Mouse (Mus musculus) mouse embryonic stem cell (cell line): ENCODE measurements around the gene Nxf1.

Experiments used
- in situ Hi-C, 2 experiments: fragments of 300-500 bp; cut with MboI; formaldehyde crosslinking; loops; 1 replicate in 1 of 2; 3 replicates in 1 of 2; pipeline ENCODE4 v1.14.3; 2019 to 2020; ENCODE audit warnings: low sequenced_read_pairs in 2 of 2, low pct_unique_long_range_greater_than_20kb in 1 of 2, mixed read lengths in 1 of 2; ENCODE audit not compliant: unreplicated experiment in 1 of 2

The Nxf1 gene

DNA sequence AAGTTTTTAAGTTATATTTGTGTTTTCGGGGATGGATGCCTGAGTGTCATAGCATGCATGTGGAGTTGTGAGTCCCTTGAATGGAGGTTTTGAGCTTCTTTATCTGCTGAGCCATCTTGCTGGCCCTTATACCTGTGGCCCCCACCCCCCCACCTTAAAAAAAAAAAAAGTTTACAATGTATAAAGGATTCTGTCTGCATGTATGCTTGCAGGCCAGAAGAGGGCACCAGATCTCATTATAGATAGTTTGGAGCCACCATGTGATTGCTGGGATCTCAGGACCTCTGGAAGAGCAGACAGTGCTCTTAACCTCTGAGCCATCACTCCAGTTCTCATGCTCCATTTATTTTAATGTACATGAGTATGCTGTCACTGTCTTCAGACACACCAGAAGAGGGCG is 9.5 kb upstream of the Nxf1 start:
- in situ Hi-C loops, result no loop called here

DNA sequence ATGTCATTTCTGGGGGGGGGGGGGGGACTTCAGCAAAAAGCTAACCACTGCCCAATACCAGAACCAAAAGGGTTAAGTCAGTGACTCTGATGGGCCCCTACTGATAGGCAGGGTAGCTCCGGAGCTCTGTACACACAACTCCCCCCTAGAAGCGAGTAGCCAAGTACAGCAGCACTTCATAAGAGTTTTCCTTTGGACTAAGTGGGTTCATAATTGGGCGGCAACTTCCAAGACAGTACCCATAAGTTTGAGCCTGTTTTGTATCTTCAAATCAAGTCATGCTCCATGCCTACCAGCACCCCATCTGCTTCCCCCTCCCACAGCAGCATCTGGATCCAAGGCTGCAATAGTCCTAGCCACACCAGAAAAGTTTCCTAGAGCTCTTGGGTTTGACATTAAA is 1.2 kb upstream of the Nxf1 start:
- in situ Hi-C loops, result no loop called here

DNA sequence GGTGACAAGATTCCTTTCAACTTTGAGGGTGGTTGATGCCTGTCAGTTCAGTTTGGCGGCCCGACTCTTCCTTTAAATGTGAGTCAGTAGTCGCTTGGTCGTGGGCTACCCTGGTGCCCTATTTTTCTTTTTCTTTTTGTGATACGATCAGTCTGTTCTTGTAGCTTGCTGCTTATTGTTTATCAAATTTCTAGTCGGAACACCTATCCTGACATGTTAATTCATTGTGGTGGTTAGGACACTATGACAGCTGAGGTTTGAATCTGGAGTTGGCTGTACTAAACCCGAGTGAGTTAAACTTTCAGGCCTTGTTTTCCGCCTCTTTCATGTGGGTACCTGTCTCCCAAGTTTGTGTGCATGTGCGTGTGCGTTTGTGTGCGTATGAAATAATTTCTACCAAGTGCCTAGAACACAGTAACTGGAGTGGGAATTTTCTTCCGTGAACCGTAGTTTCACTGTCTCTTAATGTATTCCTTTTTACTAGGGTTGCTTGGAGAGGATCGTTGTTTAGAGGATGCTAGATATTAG is 662 bp downstream of the Nxf1 start:
- in situ Hi-C loops, result no loop called here

DNA sequence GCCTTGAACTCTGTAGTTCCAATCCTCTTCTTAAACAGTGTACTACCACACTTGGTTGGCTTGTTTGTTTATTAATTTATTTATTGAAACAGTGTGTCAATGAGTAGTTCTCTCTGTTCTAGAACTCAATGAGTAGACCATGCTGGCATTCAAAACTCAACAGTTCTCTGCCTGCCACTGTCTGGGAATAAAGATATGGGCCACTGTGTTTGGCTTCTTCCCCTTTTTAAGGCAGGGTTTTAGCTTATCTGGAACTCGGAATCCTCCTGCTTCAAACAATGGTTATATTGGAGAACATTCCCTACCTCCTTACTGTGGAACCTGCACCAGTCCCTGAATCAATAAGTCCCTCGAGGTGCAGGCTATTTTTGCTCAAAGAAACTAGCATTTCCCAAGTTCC is 2.0 kb downstream of the Nxf1 start:
- in situ Hi-C loops, result no loop called here

DNA sequence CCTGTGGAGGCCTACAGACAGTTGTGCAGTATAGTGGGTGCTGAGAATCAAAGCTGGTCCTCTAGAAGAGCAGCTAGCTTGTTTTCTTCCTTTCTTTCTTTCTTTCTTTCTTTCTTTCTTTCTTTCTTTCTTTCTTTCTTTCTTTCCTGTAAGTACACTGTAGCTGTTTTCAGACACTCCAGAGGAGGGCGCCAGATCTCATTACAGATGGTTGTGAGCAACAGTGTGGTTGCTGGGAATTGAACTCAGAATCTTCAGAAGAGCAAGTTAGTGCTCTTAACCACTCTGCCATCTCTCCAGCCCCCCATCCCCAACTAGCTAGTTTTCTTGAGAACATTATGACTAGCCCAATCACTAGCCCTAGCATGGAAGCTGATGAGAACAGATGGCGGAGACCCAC is 3.9 kb downstream of the Nxf1 start:
- in situ Hi-C loops, result no loop called here

DNA sequence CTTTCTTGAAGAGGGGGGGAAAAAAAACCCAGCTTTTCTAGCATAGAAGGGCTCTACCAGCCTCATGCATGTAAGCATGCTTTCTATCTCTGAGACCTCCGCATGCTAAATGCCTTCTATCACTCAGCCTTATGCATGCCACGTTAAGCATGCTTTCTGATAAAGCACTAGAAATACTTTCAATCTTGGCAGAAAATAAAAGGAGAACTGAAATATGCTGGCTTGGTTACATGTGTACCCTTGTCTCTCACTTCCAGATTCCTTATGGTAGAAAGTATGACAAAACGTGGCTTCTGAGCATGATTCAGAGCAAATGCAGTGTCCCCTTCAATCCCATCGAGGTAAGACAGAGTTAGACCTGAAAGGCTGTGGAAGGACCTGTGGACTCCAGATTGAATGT is 6.4 kb downstream of the Nxf1 start:
- in situ Hi-C loops, result no loop called here

DNA sequence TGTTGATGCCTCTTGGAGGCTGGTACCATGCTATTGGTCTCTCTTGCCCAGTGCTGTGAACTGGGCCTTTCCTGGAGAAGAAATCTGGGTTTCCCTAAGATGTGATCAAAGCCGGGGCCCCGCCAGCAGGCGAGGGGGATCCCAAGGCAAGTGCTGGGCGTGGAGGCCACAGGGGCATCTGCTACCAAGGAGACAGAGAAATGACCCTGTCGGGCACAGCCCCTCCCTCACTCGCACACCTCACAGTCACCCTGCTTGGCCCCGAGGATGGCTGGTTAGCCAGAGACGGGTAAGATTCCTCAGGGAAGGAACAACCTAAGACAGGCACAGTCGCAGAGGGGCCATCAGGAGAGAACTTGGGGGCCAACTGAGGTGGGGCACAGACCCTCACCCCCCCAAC is 8.7 kb downstream of the Nxf1 start:
- in situ Hi-C loops, result no loop called here

DNA sequence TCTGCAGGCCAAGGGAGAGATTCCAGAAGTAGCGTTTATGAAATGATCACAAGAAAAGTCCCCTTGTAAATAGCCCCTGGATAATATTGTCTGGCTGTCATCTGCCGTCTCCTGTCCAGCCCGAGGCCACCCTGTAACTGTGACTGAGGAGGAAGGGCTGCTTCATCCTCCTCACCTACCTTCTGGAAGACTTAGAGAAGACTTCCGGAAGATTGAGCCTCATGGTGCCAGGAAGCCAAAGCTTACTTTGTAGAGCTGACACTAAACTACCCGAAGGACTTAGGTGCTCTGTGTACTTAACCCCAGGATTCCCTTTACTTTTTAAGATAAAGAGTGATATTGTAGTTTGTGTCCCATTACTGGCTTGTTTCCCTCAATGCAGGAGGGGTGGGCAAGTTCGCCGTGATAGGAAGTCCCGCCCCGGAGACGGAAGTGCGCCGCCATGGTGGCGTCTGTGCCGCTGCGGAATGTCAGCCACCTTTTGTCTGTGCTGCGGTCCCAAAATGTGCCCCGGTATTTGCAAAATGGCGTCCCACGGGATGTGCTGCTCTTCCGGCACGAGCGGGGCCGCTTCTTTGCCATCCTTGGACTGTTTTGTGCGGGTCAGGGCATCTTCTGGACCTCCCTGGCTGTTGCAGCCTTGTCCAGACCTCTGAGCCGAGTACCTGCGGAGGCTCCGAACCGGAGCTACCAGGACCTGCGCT is 13.8 kb downstream of the Nxf1 start, which contains the start of gene Tmem223:
Gene Tmem223, plus strand, starts transcription at position 430 of the 704 bp plus-strand sequence.
- in situ Hi-C loops, result no loop called here

DNA sequence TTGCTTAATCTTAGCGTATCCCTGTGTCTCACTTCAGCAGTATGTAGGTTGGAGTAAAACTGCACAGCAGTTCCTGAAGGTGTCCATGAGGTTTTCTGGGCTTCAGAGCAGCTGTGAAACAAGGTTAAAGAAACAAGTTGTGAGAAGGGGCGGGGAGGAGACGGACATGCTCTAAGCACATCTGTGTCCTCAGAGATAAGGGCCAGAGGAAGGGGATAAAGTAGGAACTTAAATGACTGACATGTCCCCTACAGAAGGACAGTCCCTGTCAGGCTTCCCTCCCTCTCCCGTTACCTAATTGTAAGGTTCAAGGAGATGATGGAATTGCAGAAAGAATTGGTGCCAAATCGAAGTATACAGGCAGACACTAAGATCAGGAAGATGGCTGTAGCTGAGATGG is 16.1 kb downstream of the Nxf1 start:
- in situ Hi-C loops, result no loop called here

DNA sequence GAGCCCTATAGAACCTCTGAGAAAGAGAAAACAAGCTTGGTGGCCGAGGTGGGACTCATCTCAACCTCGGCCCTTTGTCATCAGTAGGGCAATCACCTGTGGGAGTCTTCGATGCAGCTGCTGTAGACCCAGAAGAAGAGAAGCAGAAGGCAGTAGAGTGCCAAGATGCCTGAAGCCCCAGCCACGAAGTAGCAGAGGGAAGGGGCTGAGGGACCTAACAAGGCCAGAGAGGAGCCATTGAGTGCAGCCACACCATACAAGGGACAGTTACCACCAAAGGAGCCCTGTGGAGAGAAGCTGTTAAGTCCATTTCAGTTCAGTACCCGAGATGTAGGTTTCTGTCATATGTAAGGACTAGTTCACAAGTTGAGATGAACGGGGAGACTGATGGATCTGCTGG is 16.5 kb downstream of the Nxf1 start:
- in situ Hi-C loops, result no loop called here

DNA sequence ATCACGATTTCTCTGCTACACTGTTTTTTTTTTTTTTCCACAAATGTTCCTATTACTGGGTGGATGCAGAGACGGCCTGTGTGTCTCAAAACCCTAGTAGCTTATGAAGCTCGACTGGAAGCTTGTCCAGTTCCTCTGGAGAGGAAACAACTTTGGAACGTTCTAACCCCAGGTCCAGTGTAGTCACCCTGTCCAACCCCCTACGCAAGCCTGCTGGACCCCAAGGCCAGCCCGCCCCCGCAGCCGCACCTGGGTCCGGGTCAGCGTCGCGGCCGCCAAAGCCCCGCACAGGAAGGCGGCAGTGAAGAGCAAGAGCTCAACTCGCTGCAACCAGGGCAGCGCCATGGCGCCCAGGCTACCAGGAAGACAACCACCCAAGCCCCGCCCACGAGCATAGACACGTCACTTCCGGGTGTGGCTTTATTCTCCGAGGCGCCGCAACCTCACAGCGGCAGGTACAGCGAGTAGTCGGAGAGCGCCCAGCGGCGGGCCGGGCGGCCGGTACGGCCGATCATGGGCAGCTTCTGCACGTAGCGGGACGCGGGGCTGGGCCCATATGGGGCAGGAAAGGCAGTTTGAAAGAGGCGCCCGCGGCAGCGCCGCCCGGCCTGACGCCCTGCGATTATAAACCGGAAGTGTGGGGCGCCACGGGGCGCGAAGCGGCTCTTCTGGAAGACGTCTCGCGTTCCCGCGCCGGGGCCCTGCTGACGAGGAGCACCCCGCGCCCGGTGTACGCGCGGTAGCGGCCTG is 17.4 kb downstream of the Nxf1 start, which contains the start of gene Tmem179b:
Gene Tmem179b, minus strand, starts transcription at position 382 of the 750 bp plus-strand sequence.
- in situ Hi-C loops, result no loop called here

DNA sequence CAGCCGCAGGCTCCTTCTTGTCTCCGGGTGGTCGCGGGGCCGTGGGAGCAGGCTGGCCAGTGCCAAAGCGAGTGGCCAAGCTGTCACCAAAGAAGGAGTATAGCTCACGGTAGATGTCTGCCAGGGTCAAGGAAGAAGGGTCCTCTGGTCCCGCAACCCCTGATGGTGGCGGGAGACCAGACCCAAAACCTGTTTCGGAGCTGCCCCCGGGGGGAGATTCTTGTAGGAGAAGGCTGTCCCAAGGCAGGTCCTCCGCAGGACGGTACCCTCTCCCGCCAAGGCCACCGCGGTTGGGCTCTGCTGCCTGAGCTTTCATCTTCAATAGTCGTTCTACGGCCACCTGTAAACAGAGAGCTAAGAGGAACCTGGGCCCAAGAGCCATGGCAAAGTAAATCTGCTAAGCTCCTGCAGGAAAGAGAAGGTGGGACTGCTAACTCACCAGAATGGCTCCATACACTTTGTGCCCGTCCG is 18.1 kb downstream of the Nxf1 start:
- in situ Hi-C loops, result no loop called here

DNA sequence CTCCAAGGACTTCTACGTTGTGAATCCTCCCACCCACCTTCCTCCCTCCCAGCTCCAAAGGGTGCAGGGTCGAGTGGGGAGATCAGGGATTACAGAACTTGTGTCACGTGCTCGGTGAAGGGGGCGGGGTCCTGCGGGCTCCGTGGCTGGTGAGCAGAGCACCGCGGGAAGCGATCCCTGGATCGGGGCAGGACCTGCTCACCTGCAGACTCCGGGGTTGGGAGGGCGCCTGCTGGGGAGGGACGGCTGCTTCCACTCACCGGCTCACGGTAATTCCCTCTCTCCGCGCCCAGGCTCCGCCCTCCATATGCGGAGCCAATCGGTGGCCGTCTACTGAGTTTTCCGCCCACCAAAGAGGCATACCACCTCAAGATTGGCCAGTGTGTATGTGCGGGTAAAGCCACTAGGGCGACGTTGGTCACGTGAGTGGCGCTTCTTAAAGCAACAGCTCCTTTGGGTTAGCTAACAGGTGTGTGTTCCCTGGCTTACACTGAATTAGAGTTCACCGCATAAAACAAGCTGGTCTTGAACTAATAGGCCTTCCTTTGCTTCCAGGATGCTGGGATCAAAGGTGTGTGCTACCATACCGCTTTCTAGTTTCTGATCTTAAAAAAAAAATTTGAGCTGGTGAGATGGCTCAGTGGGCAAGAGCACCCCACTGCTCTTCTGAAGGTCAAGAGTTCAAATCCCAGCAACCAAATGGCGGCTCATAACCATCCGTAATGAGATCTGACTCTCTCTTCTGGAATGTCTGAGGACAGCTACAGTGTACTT is 29.3 kb downstream of the Nxf1 start, which contains the start of gene Taf6l:
Gene Taf6l, minus strand, starts transcription at position 410 of the 774 bp plus-strand sequence.
- in situ Hi-C loops, result no loop called here

DNA sequence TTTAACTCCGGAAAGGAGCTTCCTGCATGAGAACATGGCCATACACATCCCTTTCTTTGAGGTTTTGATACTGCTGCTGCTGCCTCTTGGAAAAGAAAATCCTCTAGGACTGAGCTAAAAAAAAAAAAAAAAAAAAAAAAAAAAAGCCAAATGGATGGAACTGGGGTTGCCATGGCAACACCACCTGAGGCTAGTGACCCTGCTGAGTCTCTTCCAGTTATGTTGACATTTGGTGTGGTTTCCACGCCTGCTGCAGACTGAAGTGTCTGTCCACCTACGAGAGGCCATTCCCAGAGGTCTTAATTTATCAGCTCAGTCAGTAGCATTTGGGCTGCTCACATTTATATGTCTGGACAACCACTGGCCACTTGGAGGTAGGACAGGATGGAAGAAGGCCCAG is 31.6 kb downstream of the Nxf1 start:
- in situ Hi-C loops, result no loop called here

DNA sequence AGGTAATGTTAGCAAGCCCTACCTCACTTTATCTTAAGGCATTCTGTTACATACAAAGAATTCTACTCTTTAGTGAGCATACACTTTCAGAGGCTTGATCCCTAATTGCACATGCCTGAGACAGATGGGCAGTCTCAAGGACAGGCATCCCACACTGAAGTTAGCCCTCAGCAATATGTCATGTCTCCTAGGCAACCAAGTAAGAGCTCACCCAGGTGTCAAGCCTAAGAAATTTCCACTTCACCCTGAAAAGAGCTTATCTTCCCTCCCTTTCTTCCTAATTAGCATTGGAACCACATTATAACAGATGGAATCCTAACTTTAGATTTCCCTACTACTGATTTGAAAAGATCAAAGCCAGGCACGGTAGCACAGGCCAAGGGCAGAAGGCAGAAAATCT is 32.3 kb downstream of the Nxf1 start:
- in situ Hi-C loops, result no loop called here

DNA sequence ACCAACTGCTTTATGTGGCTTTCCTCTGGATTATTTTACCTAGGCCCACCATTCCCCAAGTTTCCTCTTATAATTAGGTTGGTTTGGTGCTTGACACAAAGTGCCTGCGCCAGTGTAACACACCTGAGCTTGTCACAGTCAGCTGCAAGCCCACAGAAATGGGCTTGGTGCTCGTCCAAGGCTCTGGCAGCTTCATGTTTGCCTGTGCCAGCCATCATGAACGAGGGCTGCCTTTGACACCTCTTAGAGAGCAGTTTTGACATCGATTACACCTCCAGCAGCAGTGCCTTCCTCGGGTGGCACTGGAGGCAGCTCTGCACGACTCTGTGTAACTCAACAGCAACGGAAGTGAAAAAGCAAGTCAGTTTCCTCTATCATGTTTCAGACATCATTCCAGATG is 33.3 kb downstream of the Nxf1 start:
- in situ Hi-C loops, result no loop called here

DNA sequence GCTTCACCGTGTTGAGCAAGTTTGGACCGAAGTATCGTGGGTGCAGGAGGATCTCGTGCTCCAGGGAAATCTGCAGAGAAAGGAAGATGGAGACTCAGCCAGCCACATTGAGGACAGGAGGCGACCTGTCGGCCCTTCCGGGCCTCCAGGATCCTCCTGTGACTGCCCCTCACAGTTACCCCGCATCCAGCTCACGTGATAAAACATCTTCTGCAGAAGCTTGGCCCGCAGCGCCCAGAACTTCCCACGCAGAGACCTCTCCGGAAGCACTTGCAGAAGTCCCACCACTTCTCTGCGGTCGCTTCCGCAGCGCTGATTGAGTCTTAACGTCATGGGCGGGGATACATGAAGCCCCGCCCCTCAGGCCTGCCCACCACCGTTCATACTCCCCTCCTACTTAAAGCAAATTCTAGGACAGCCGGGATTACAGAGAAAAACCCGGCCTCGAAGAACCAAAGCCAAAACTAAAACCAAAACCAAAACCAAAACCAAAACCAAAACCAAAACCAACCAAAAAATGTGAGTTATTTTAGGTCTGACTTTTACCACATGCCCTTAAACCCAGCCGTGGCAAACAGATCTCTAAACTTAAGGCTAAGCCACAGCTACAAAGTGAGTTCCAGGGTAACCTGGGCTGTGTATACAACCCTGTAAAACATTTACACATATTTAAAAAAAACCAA is 41.5 kb downstream of the Nxf1 start, which contains the start of gene Polr2g:
Gene Polr2g, minus strand, starts transcription at position 314 of the 683 bp plus-strand sequence.
- in situ Hi-C loops, result no loop called here

DNA sequence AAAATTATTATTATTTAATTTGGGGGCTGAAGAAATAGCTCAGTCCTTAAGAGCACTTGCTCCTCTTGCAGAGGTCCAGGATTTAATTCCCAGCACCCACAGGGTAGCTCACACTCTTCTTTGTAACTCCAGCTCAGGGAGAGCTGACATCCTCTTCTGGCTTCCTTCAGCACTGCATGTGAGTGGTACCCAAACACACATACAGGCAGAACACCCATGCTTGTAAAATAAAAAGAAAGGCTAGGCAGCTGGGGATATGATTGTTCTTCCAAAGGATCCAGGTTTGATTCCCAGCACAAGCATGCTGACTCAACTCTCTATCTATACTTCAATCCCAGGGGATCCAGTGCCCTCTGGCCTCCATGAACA is 42.1 kb downstream of the Nxf1 start:
- in situ Hi-C loops, result no loop called here
